Mouse (Mus musculus): ENCODE results near the gene Snapc5.

DNA sequence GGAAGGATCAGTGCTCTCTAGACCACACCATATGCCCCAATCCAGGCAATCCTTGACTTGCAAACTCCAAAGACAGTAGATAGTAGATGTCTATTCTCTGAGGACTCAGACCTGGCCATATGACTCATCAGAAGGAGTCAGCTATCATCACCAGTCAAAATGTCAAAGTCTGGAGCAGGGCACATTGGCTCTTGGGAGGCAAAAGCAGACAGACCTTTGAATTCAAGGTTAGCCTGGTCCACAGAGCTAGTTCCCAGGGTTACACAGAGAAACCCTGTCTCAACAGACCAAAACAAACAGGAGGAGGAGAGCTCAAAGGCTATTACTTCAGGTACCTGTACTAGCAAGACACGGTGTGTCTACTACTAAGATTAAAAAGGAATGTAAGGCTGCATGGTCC is 14.8 kb downstream of the Snapc5 start:
- no peak for TF ChIP-seq TAL1 (conservative IDR thresholded peaks at IDR 0.05; ENCODE audit: low read depth, low read length)
- TF ChIP-seq GATA1 (IDR thresholded peaks at IDR 0.05; ENCODE audit: borderline replicate concordance, low read length) = no peak
- TF ChIP-seq CTCF (IDR thresholded peaks at IDR 0.05; ENCODE audit: low read depth, low read length) = no peak
